Mouse (Mus musculus): ENCODE data around the gene Lsm5. TPM values are rescaled to one million over a fixed set of nuclear protein-coding genes. Genes with fewer than 3 reads are reported as not detected.

Lsm5 gene
- polyA plus RNA-seq (2012; rRNA removed), result 73.0 and 75.4 TPM in 2 replicates

DNA sequence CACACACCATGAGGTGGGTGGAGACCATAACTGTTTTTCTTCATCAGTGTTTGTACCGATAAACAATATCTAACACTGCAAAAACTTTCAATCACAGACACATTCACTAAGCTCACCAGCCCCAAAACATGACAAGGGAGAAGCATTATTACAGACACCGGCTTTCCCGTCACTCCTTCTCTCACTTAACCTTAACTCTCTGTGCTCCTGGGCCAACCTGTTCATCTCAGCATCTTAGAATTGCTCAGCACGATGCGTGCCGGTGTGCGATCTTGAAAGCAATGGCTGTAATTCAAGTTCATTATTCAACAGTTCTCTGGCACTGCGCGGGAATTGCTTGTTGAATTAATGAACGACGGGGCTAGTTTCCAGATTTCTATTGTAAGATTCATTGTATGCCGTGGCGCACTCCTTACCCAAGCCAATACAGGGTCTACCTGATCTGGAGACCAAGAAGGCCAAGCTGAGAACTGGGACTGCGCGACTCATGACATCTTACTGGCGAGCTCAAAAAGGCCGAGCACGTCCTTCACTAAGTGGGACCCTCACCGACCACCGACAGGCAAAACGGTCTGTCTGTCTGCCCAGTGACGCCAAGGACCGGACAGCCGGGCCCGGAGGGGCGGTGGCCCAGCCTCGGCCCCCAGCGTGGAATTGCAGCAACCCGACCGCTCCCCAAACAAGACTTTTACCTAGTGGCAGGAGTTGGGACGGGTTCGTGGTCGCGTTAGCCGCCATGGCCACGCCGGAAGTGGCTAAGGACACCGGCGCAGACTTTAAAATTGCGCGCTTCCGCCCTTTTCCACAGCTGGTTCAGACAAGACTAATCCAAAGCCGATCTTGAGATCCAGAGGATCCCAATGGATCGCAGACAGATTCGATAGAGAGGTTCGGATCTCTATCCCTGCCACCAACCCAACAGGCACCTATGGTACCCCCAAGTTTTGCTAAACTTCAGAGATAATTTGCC is at the start of gene Lsm5:
Lsm5 (minus strand) TSS at position 780 of the 970 bp plus-strand sequence.

DNA sequence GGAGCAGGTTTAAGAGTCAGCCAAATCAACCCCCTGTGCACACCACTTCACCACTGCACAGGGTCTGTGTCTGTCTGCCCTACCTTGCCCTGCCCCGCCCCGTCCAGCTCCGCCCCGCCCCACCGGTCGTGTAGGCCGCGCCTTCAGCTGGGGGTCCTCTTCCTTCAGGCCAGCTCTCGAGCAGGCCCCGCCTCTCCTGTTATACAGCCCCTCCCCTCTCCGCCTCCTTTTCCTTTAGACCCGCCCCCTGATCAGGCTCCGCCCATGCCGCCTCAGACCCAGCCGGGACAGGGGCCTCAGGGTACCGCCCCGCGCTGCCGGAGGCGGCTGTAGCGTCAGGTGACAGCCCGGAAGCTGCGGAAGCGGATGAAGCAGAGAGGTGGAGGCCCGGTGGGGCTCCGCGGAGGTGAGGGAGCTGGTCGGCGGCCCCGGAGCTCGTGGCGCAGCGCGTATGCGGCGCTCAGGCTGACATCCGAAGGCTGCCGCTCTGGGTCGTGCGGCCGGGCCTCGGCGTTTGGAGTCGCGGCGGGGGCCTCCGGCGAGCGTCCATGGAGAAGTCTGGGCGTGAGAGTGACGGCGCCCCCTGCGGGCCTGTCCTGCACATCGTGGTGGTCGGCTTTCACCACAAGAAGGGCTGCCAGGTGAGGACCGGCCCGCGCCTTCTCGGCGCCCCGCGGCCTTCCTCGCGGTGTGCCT is 10.2 kb upstream of the Lsm5 start, which contains the start of gene Avl9:
Avl9 (plus strand) TSS at position 326 of the 696 bp plus-strand sequence.

Other genes with a start within 250 kb of the Lsm5 start
- 0.45 and 0.65 TPM in 2 replicates for gene Pde1c, start 135.6 kb downstream of the Lsm5 start, polyA plus RNA-seq (2012; rRNA removed)
- gene Avl9, start 10.2 kb upstream of the Lsm5 start, polyA plus RNA-seq (2012; rRNA removed), result 2.3 and 2.7 TPM in 2 replicates
- gene Kbtbd2, start 93.1 kb upstream of the Lsm5 start, polyA plus RNA-seq (2012; rRNA removed), result 10.7 and 11.9 TPM in 2 replicates
- gene Fkbp9, start 127.3 kb upstream of the Lsm5 start, polyA plus RNA-seq (2012; rRNA removed), result 16.3 and 17.0 TPM in 2 replicates
- 82.1 and 107 TPM in 2 replicates for gene Nt5c3, start 219.2 kb upstream of the Lsm5 start, polyA plus RNA-seq (2012; rRNA removed)
- gene Vmn1r4, start 219.3 kb upstream of the Lsm5 start, polyA plus RNA-seq (2012; rRNA removed), result 0.14 and 0.15 TPM in 2 replicates

Measured in liver, embryonic 14 days (tissue).